Mouse (Mus musculus): ENCODE data around the gene Gm9844.

DNA sequence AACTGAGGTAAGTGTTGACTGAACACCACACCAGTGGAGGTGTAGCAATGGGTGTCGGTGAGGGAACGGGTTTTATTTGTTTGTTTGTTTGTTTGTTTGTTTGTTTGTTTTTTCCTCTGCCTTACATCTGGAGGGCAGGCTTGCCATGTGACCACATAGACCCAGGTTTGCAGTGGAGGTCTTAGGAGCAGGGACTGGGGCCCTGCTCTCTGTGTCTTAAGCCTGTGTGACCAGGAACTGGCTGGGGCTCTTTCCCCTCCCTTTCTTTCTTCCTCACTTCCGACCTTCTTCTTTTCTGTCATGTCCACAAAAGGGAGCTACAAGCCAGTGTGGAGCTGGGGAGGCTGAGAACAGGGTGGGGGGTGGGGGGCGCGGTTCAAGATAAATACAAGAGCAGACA is 35.9 kb downstream of the Gm9844 start:
- no peak for TF ChIP-seq EP300 (IDR thresholded peaks at IDR 0.05; ENCODE audit: low read depth)
- no peak for TF ChIP-seq CTCF (IDR thresholded peaks at IDR 0.05; ENCODE audit: low read depth)

Data from liver, embryonic 14.5 days (tissue).